Mouse (Mus musculus) inflammation-experienced regulatory T-cells, adult 6 months (primary cell): Measurements from ENCODE around the gene Pvr. TPM values are rescaled to one million over a fixed set of nuclear protein-coding genes. Genes with fewer than 3 reads are reported as not detected.

Experiments used
- ATAC-seq: one replicate; pipeline ENCODE4 v1.8.0; 2017
- polyA plus RNA-seq, 3 experiments: library from polyadenylated mRNA; unstranded; fragments of 100-300 nt; shearing (Covaris generic); gene quantifications; one replicate each; pipeline ENCODE4 v1.2.1; 2017

Gene Pvr
- polyA plus RNA-seq, 3 experiments from 2014 or later, result 14.2 to 23.8 (median 19.6) TPM

GRCm38 (mm10) chr7:19871137-19871621 lies 49.8 kb downstream of the Pvr start:
- ATAC-seq, result peak; percentile 70

GRCm38 (mm10) chr7:19867751-19868399 lies 53.1 kb downstream of the Pvr start:
- ATAC-seq, result no peak

- no peak for ATAC-seq
Observed at GRCm38 (mm10) chr7:19866490-19866889, 54.5 kb downstream of the Pvr start.

GRCm38 (mm10) chr7:19865246-19866036 lies 55.5 kb downstream of the Pvr start:
- ATAC-seq, result no peak

- ATAC-seq, result no peak
Observed at GRCm38 (mm10) chr7:19864241-19864640, 56.7 kb downstream of the Pvr start.

GRCm38 (mm10) chr7:19861199-19861598 lies 59.8 kb downstream of the Pvr start, which contains the start of gene Ceacam16:
TSS of gene Ceacam16 (minus strand) at chr7:19861299.
- no peak for ATAC-seq

GRCm38 (mm10) chr7:19859740-19860139 lies 61.2 kb downstream of the Pvr start:
- no peak for ATAC-seq

- no peak for ATAC-seq
Observed at GRCm38 (mm10) chr7:19856283-19856682, 64.7 kb downstream of the Pvr start.

- peak; percentile 64 for ATAC-seq
Observed at GRCm38 (mm10) chr7:19855663-19856062, 65.3 kb downstream of the Pvr start.

Other genes with a start within 250 kb of the Pvr start
- not detected for gene Apoc2, start 243.2 kb downstream of the Pvr start, polyA plus RNA-seq
- not detected for gene Gm44805, start 239.7 kb downstream of the Pvr start, polyA plus RNA-seq
- gene Apoc4, start 239.7 kb downstream of the Pvr start, polyA plus RNA-seq, result 1 to 10 TPM in 2 of 3 experiments, not detected in 1; 1.0 to 1.4 TPM
- 1 to 10 TPM in 1 of 3 experiments, not detected in 2; 1.2 TPM for gene Apoc1, start 228.5 kb downstream of the Pvr start, polyA plus RNA-seq
- 10 to 100 TPM in 2 of 3 experiments, 1 to 10 TPM in 1; 8.7 to 11.9 (median 10.6) TPM for gene Apoe, start 222.0 kb downstream of the Pvr start, polyA plus RNA-seq
- 10 to 100 TPM in 1 of 3 experiments, 1 to 10 TPM in 2; 7.3 to 10.5 (median 8.0) TPM for gene Tomm40, start 205.7 kb downstream of the Pvr start, polyA plus RNA-seq
- gene Nectin2, start 170.7 kb downstream of the Pvr start, polyA plus RNA-seq, result 1 to 10 TPM in 1 of 3 experiments, under 1 TPM in 1, not detected in 1; 0.13 to 1.0 TPM
- gene Bcam, start 150.1 kb downstream of the Pvr start, polyA plus RNA-seq, result 1 to 10 TPM; 1.1 to 2.3 (median 1.2) TPM
- gene Cblc, start 124.4 kb downstream of the Pvr start, polyA plus RNA-seq, result under 1 TPM in 1 of 3 experiments, not detected in 2; 0.68 TPM
- gene Bcl3, start 98.4 kb downstream of the Pvr start, polyA plus RNA-seq, result 10 to 100 TPM; 13.6 to 19.9 (median 18.5) TPM
- gene Gm19345, start 69.2 kb downstream of the Pvr start, polyA plus RNA-seq, result not detected
- gene Ceacam16, start 59.9 kb downstream of the Pvr start, polyA plus RNA-seq, result under 1 TPM in 2 of 3 experiments, not detected in 1; 0.55 to 0.59 TPM
- not detected for gene Ceacam19, start 33.2 kb downstream of the Pvr start, polyA plus RNA-seq
- 1 to 10 TPM; 3.3 to 8.4 (median 5.5) TPM for gene Igsf23, start 29.6 kb upstream of the Pvr start, polyA plus RNA-seq
- gene Ceacam20, start 44.3 kb upstream of the Pvr start, polyA plus RNA-seq, result 1 to 10 TPM in 1 of 3 experiments, not detected in 2; 1.1 TPM
- gene Nlrp9b, start 70.3 kb upstream of the Pvr start, polyA plus RNA-seq, result not detected
- gene Vmn1r91, start 178.5 kb upstream of the Pvr start, polyA plus RNA-seq, result not detected
- not detected for gene Gm16442, start 201.4 kb upstream of the Pvr start, polyA plus RNA-seq
- gene Vmn1r93, start 217.9 kb upstream of the Pvr start, polyA plus RNA-seq, result not detected
- not detected for gene Vmn1r94, start 247.2 kb upstream of the Pvr start, polyA plus RNA-seq